Mouse (Mus musculus): ENCODE results near the gene Hist1h1e.

- no peak for TF ChIP-seq CTCF (IDR thresholded peaks at IDR 0.05; ENCODE audit: low read depth, low read length)
- no peak for TF ChIP-seq TAL1 (conservative IDR thresholded peaks at IDR 0.05; ENCODE audit: low read depth, low read length)
Measured at GRCm38 (mm10) chr13:23586940-23587225, 35.5 kb downstream of the Hist1h1e start.

Data from G1E (cell line).